Mouse (Mus musculus) brain, embryonic 14.5 days (tissue): ENCODE measurements around the gene Cfap70.

ENCODE experiments used
- CTCF ChIP-seq: fragments of 200-500 bp; IDR thresholded peaks from 2 replicates; pipeline ENCODE4 v1.5.1; 2012; ENCODE audit warnings: inconsistent platforms, mild to moderate bottlenecking, moderate library complexity, borderline replicate concordance; ENCODE audit not compliant: insufficient read depth, insufficient read length; ENCODE audit errors: extremely low read depth
- POLR2A ChIP-seq: fragments of 200-500 bp; IDR thresholded peaks from 2 replicates; pipeline ENCODE4 v1.6.1; 2012; ENCODE audit warnings: mild to moderate bottlenecking, inconsistent platforms, borderline replicate concordance; ENCODE audit not compliant: poor library complexity, insufficient read depth, insufficient read length, severe bottlenecking; ENCODE audit errors: extremely low read depth

GRCm38 (mm10) chr14:20393205-20393913 lies 58.7 kb downstream of the Cfap70 start, which contains the start of gene Mrps16:
- TF ChIP-seq CTCF (peak; percentile 95), POLR2A (peak; percentile 72)
